Mouse (Mus musculus): ENCODE data around the gene Stag1.
"Not testable (repeated sequence)": the region's sequence is repeated elsewhere in the genome, so short reads cannot be mapped to it uniquely, and the experiment has no call there.

Stag1 gene

DNA sequence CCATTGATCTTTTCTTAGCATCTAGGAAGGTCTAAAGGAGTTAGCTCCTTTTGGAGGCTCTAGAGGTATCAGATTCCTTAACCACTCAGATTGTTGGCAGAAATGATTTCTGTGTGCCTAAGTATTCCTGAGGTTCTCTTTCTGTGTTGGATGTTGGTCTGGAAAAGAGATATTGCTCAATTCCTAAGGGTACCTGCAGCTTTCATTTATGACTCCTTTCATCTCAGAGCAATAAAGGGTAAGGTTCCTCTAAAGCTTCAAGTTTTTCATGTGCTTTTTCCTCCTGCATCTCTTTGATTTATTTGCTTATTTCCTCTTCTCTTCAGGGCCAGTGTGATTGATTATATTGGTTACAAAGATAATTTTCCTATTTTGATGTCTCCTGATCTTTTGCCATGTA is 84.7 kb downstream of the Stag1 start:
- DNase-seq (ENCODE audit: extremely low spot score), result no peak

DNA sequence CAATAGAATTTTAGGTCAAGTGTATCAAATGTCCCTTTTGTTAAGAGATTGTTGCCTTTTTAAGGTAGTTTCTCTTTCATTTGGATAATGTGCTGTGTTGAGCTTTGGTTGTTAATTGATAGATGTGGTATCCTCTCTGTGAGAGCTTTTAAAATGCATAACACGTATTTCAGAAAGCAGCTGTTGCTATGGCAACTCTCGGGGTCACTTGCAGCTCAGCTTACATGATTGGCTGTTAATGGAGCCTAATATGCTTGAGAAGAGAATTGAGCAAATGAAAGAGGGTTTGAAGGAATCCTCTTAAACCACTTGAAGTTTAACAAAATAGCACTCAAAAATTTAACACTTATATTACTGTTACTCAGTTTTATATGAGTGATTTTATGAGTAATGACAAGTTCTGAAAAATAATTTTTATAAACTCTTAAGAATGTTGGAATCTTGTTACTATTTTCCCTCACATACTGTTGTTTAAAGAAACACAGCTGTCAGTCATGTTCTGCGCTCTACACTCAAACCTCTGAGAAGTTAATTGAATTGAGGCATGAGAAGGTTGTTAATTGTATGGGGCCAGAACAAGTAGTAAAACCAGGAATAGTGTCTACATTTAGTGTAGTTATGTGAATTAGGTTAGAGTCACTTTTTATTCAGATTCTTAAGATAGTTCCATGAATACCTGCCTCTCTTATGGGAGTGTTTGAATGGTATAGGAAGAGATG is 88.3 kb downstream of the Stag1 start:
- DNase-seq (ENCODE audit: extremely low spot score), result peak; percentile 9

DNA sequence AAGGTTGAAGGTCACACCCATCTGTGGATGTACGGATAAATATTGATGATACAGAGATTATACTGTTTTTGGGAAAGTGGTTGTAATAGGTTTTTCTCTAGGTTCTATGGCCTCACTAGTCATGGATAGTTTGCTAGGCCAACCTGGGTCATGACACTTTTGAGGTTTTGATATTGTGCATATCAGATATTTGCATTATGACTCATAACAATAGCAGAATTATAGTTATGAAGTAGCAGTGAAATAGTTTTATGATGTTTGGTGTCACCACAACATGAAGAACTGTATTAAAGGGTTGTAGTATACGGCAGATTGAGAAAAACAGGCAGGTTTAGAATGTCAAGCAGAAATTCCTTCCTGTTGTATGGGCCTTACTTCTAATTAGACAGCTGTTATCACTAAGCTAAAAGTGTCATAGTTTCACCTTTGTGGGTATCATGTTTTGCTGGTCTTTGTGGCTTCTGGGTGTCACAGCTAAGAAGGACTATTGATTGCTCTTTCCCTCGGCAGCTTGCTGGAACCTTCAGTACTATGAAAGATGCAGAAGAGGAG is 92.2 kb downstream of the Stag1 start:
- no peak for DNase-seq (ENCODE audit: extremely low spot score)

DNA sequence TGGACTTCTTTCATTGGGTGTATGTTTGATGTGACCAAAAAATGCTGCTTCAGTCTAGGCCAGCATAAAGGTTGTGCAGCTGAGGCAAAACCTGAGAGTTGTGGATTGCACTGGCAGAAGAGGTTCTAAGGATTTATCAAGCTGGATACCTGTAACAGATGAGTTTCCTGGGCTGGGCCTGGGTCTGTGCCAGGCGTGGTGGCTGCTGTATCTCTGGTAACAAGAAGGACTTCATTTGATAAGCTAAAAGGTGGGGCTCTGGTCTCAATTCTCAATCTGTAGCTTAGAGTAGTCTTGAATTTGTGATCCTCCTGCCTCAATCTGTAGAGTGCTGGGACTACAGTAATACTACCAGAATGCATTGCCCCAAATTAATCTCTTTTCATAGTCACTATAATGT is 94.6 kb downstream of the Stag1 start:
- no peak for DNase-seq (ENCODE audit: extremely low spot score)

DNA sequence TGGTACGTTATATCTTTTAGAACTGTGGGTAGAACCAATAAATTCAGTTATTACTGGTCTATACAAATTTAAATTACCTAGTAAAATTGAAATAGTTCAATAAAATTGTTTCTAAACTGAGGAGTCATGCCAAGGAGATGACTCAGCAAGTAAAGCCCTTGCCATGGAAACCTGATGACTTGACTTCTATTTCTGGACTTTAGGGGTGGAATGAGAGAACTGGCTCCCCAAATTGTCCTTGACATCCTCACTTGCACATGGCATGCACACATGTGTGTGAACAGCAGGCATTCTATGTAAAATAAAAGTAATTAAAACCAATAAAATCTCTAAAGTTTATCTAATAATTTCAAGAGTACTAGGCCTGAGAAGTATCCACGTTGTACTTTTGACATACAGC is 98.9 kb downstream of the Stag1 start:
- no peak for DNase-seq (ENCODE audit: extremely low spot score)

- no peak for DNase-seq (ENCODE audit: extremely low spot score)
These were observed 110.0 kb downstream of the Stag1 start for GRCm38 (mm10) chr9:100707644-100708043.

GRCm38 (mm10) chr9:100711665-100712064 is 114.1 kb downstream of the Stag1 start:
- DNase-seq (ENCODE audit: extremely low spot score), result no peak

DNA sequence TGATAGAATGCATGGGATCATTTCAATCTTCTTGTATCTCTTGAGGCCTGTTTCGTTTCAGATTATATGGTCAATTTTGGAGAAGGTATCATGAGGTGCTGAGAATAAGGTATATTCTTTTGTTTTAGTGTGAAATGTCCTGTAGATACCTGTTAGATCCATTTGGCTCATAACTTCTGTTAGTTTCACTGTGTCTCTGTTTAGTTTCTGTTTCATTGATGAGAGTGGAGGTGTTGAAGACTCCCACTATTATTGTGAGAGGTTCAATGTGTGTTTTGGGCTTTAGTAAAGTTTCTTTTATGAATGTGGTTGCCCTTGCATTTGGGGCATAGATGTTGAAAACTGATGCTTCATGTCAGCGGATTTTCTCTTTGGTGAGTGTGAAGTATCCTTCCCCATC is 127.2 kb downstream of the Stag1 start:
- not testable (repeated sequence) for DNase-seq (ENCODE audit: extremely low spot score)

- no peak for DNase-seq (ENCODE audit: extremely low spot score)
These were observed 134.2 kb downstream of the Stag1 start for GRCm38 (mm10) chr9:100731839-100732238.

- no peak for DNase-seq (ENCODE audit: extremely low spot score)
These were observed 136.4 kb downstream of the Stag1 start for GRCm38 (mm10) chr9:100733907-100734440.

- peak; percentile 8 for DNase-seq (ENCODE audit: extremely low spot score)
These were observed 138.5 kb downstream of the Stag1 start for GRCm38 (mm10) chr9:100735993-100736645.

DNA sequence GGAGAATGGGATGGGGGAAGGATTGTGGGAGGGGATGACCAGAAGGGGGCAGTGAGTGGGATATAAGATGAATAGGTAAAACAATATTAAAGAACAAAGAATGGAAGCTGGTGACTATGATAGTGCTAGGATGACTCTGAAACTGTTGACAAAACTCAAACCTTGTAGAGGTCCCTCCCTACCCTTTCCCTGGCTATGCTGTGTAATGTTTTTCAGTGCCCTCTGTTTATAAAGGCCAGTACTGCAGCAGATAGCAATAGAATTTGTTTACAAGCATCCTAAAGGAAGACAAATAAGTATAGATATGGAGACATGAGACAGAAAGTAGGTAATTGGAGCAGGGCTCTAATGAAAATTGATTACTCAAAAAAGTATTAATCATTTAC is 139.0 kb downstream of the Stag1 start:
- no peak for DNase-seq (ENCODE audit: extremely low spot score)

DNA sequence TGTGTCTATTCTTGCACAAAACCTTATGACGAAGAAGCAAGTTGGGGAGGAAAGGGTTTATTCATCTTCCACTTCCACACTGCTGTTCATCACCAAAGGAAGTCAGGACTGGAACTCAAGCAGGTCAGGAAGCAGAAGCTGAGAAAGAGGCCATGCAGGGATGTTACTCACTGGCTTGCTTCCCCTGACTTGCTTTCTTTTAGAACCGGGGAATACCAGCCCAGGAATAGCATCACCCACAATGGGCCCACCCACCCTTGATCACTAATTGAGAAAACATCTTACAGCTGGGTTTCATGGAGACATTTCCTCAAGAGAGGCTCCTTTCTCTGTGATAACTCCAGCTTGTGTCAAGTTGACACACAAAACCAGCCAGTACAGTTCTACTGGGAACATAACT is 179.6 kb downstream of the Stag1 start:
- DNase-seq (ENCODE audit: extremely low spot score), result not testable (repeated sequence)

DNA sequence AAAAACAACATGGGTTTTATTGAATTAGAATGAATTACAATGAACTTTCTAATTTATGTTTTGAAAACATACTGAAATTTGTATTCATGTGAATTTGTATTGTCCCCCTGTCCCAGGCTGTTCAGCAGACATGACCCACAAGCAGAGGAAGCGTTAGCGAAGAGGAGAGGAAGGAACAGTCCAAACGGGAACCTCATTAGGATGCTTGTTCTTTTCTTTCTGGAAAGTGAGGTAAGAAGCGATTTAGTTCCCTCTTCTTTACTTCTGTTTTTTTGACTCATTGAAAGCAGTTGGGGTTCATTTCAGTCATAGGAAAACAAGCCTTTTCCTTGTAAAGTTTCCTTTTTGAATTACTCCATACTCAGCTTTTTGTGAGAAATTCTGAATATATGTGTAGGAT is 268.4 kb downstream of the Stag1 start:
- no peak for DNase-seq (ENCODE audit: extremely low spot score)

- no peak for DNase-seq (ENCODE audit: extremely low spot score)
These were observed 272.0 kb downstream of the Stag1 start for GRCm38 (mm10) chr9:100869635-100870034.

DNA sequence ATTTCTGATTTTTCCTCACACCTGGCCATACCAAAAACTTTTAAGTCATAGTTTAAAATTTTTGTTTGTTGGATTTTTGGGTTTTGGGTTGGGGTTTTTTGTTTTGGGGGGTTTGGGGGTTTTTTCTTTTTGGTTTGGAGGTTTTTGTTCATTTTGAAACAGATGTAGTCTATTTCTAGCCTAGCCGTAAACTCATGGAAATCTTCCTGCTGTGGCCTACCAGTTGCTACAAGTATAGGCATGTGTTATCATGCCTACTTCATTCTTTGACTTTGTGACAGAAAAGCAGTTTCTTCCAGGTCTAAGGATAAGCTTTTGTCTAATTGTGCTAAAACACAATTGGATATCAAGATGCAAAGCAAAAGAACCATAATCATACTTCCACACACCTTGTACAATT is 298.5 kb downstream of the Stag1 start:
- DNase-seq (ENCODE audit: extremely low spot score), result no peak

GRCm38 (mm10) chr9:100898042-100898441 is 300.4 kb downstream of the Stag1 start:
- no peak for DNase-seq (ENCODE audit: extremely low spot score)

GRCm38 (mm10) chr9:100910352-100910751 is 312.8 kb downstream of the Stag1 start:
- DNase-seq (ENCODE audit: extremely low spot score), result no peak

GRCm38 (mm10) chr9:100917111-100917510 is 319.5 kb downstream of the Stag1 start:
- peak; percentile 44 for DNase-seq (ENCODE audit: extremely low spot score)

DNA sequence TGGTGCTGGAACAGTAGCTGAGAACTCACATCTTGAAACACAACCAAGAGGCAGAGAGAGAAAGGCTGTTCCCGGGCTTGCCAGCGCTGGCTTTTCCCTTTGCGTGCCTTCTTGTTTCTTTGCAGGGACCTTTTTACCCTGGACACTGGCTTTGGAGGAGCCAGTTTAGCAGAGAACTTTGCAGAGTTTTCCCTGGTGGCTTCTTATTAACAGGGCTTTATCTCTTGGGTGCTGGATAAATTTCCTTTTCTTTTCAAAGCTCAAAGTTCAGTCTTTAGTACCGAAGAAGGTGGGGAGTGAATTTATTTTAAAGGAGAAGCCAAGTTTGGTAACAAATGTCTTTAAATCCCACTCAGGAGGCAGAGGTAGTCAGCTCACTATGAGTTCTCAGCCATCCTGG is 329.0 kb downstream of the Stag1 start:
- no peak for DNase-seq (ENCODE audit: extremely low spot score)

GRCm38 (mm10) chr9:100942042-100942441 is 344.4 kb downstream of the Stag1 start:
- DNase-seq (ENCODE audit: extremely low spot score), result no peak

DNA sequence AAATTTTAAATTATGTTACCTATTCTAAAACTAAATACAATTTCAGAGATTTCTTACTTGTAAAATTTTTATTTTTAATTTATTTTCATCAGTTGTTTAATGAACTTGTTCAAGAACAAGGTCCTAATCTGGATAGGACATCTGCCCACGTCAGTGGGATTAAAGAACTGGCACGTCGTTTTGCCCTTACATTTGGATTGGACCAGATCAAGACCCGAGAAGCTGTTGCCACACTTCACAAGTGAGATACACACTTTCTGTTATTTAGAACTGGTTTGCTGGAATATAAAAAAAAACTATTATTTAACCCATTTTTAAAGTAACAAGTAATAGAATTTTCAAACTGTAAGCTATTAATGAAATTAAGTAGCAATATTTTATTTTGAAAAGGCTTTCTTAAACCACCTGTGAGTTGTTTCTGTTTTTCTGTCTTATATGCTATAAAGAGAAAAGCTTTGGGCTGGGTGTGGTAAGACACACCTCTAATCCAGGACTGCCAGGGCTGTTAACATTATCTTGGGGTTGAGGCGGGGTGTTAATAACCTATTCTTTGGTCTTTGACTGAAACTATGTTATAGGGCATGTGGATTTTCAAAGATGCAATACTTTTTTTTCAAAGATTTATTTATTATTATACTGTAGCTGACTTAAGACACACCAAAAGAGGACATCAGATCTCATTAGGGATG is 347.2 kb downstream of the Stag1 start:
- DNase-seq (ENCODE audit: extremely low spot score), result no peak

All from embryo, embryonic 9.5 days (tissue).